Mouse (Mus musculus): ENCODE measurements at regions not wholly inside any gene's neighbourhood (a gene's known extent, or its start where the extent isn't known, plus 50 kb on each side); places are given as distances from the start of the nearest gene placed in this dataset.
A peak's percentile ranks its signal among the peaks of the same experiment; 100 is the strongest.

DNA sequence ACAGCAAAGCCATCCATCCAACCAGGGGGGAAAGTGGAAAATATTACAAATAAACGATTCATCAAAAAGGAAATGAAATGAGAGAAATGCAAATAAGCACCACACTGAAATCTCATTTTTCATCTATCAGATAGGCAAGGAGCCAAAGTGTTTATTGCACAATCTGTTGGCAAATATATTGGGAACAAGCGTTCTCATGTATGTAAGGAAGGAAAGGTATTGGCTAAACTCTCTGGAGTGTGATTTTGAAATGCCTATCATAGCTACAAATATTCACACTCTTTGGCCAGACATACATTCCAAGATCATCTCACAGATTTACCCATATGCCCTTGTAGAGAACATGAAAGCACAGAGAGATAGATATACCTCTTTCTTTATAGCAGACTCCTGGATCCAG, 90.6 kb upstream of the Ppp1r12a start:
- Histone ChIP-seq H3K4me3 (no peak overlapping the region), H3K9me3 (no peaks in the 10 kb centered on the region), H3K4me2 (replicated peaks) (no peak overlapping the region), H3K27ac (no peak overlapping the region), H3K4me1 (no peaks in the 10 kb centered on the region), H3K27me3 (replicated peaks) (no peaks in the 10 kb centered on the region), H3K9ac (no peak overlapping the region), H3K36me3 (no peaks in the 10 kb centered on the region)
- WGBS, result 89% methylated on average over 2 of the region's 2 CpGs
- ATAC-seq (ENCODE audit: low FRiP score, low read depth), result no peak

DNA sequence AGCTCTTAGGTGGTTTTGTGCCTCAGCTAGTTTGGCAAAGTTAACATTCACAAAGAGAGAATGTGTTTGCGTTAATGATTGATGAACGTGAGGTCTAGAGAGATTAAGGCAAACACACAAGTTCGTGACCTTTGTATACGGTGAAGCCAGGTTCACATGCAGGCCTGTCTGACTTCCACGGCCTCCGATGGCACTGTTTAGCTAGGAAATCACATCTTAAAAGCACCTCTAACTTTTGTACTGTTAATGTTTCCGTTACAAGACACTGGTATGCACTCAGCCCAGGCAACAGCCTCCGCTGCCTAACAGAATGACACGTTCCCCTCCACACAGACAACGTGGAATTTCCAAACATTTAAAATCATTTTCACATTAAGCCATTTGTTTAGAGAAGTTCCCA, 94.3 kb upstream of the Ppp1r12a start:
- Histone ChIP-seq H3K9ac (no peak overlapping the region), H3K4me2 (replicated peaks) (no peak overlapping the region), H3K4me3 (no peak overlapping the region), H3K36me3 (no peaks in the 10 kb centered on the region), H3K9me3 (no peaks in the 10 kb centered on the region), H3K4me1 (no peaks in the 10 kb centered on the region), H3K27ac (no peak overlapping the region), H3K27me3 (replicated peaks) (no peaks in the 10 kb centered on the region)
- no peak for ATAC-seq (ENCODE audit: low FRiP score, low read depth)
- WGBS, result 66% methylated on average over 10 of the region's 10 CpGs

DNA sequence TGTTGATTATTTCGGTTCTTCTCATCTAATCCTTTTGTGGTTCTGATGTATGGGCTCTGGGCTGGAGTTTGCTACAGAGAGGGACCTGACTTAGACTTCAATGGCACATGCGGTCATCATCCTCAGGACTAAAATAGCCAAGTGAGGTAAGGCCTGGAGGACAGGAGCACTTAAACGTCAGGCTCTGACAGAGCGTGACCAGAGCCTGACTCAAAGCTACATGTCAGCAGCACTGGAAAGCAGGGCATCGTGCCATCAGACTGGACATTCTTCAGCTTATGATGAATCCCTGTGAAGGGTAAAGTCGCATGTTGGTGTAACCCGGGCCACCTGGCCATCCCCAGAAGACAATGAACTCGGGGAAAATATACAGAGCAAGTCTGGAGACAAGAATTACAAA, 95.8 kb upstream of the Ppp1r12a start:
- H3K27me3 ChIP-seq (replicated peaks), result no peaks in the 10 kb centered on the region
- no peak overlapping the region for H3K27ac ChIP-seq
- no peaks in the 10 kb centered on the region; the same call in 1 of the 2 replicates for H3K4me1 ChIP-seq
- no peak overlapping the region for H3K9ac ChIP-seq
- no peak for ATAC-seq (ENCODE audit: low FRiP score, low read depth)
- H3K4me2 ChIP-seq (replicated peaks), result no peak overlapping the region
- no peak overlapping the region for H3K4me3 ChIP-seq
- no peaks in the 10 kb centered on the region for H3K36me3 ChIP-seq
- WGBS, result 85% methylated on average over 8 of the region's 8 CpGs
- H3K9me3 ChIP-seq, result no peaks in the 10 kb centered on the region

DNA sequence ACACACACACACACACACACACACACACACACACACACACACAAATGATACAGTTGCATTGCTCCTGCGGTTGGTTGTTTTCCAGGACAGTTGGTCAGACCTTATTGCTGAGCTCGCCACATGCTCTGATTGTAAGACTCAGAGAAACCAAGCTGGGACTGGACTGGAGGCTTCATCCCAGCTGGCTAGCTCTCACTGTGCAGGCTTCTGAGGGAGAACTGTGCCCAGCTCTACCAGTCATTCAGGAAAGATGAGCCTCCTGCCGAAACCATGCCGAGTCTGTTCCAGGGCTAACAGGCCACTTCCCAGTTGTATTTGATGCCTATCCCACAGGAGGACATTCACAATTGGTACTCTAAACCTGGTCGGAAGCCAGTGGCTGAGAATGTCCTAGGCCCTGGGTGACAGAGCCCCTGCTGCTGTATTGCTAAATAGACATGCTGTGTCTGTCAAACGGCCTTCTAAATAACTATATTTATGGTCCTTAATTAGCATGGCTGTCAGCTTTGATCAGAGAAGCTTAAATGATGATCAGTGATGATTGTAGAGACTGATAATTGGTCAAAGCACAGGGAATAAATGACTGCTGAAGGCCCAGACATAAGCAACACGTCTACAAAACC, 100.1 kb upstream of the Ppp1r12a start:
- ATAC-seq (ENCODE audit: low FRiP score, low read depth), result peak; percentile 79
- H3K27me3 ChIP-seq (replicated peaks), result no peaks in the 10 kb centered on the region
- no peaks in the 10 kb centered on the region for H3K36me3 ChIP-seq
- H3K27ac ChIP-seq, result no peak overlapping the region
- 26% methylated on average over 7 of the region's 7 CpGs for WGBS
- H3K9ac ChIP-seq, result no peak overlapping the region
- H3K9me3 ChIP-seq, result no peaks in the 10 kb centered on the region
- no peak overlapping the region for H3K4me2 ChIP-seq (replicated peaks)
- H3K4me1 ChIP-seq, result no peaks in the 10 kb centered on the region; the same call in 1 of the 2 replicates
- no peak overlapping the region for H3K4me3 ChIP-seq

DNA sequence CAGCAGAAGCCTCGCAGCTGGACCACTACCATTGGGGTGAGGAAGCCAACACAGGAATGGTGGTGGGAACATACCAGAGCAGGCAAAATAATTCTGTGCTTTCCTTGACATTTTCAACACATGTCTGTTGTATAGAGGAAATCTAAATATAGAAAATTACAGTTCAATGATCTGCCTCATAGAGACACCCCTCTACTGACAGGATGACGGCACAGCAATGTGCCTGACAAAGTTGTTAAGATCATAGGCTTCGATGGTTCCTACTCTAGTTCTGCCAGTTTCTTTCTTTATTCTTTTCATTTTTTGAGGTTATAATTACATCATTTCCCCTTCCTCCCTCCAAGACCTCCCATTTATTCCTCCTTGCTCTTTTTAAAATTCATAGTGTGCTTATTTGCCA, 101.4 kb upstream of the Ppp1r12a start:
- 82% methylated on average over 3 of the region's 3 CpGs for WGBS
- H3K27me3 ChIP-seq (replicated peaks), result no peaks in the 10 kb centered on the region
- ATAC-seq (ENCODE audit: low FRiP score, low read depth), result no peak

DNA sequence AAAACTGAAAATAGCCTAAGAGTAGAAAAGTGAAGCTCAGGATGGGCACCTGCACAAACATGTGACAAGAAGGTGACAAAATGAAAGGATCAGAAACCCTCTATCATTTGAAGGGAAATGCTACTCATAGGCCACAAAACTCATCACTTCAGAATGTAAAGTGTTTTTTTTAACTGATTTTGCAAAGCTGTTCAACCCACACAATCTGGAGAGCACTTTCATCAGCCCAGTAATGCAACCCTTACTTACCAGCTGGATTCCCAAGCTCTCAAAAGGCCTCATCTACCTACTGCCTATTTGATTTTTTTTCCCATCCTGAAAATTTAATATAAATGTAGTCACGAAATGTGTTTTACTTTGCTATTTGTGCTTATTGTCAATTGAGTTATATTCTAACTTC, 110.4 kb upstream of the Ppp1r12a start:
- no peaks in the 10 kb centered on the region for H3K27me3 ChIP-seq (replicated peaks)
- no peak overlapping the region for H3K9ac ChIP-seq
- no peak overlapping the region for H3K27ac ChIP-seq
- no peak overlapping the region for H3K4me3 ChIP-seq
- H3K4me2 ChIP-seq (replicated peaks), result no peak overlapping the region
- no peaks in the 10 kb centered on the region for H3K9me3 ChIP-seq
- 98% methylated on average over 1 of the region's 1 CpGs for WGBS
- no peak for ATAC-seq (ENCODE audit: low FRiP score, low read depth)
- no peaks in the 10 kb centered on the region for H3K36me3 ChIP-seq
- H3K4me1 ChIP-seq, result no peaks in the 10 kb centered on the region

More for the DNA sequence above, 101.4 kb upstream of the Ppp1r12a start:
- no peak overlapping the region for H3K27ac ChIP-seq
- H3K4me3 ChIP-seq, result no peak overlapping the region
- H3K4me1 ChIP-seq, result no peaks in the 10 kb centered on the region; the same call in 1 of the 2 replicates
- no peaks in the 10 kb centered on the region for H3K36me3 ChIP-seq
- no peaks in the 10 kb centered on the region for H3K9me3 ChIP-seq
- H3K9ac ChIP-seq, result no peak overlapping the region
- H3K4me2 ChIP-seq (replicated peaks), result no peak overlapping the region

DNA sequence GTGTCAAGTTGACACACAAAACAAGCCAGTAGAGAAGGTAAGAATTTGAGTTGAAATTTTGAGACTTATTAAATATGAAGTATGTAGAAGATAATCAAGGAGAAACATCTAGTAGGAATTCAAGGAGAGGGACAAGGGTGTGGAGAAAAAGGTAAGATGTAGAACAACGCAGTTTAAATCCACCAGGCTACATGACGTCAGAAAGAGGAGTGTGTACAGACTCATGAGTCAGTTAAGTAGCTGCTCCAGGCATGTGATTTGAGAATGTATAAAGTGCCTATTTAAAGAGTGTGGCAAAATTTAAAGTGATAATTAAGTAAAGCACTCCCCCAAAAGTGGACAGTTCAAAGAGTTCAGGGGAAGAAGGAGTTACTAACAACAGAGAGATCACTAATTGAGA, 113.6 kb upstream of the Ppp1r12a start:
- Histone ChIP-seq H3K27ac (no peak overlapping the region), H3K4me1 (no peaks in the 10 kb centered on the region), H3K36me3 (no peaks in the 10 kb centered on the region), H3K9me3 (no peaks in the 10 kb centered on the region), H3K9ac (no peak overlapping the region), H3K4me3 (no peak overlapping the region), H3K27me3 (replicated peaks) (no peaks in the 10 kb centered on the region), H3K4me2 (replicated peaks) (no peak overlapping the region)
- ATAC-seq (ENCODE audit: low FRiP score, low read depth), result no peak
- 90% methylated on average over 2 of the region's 2 CpGs for WGBS

DNA sequence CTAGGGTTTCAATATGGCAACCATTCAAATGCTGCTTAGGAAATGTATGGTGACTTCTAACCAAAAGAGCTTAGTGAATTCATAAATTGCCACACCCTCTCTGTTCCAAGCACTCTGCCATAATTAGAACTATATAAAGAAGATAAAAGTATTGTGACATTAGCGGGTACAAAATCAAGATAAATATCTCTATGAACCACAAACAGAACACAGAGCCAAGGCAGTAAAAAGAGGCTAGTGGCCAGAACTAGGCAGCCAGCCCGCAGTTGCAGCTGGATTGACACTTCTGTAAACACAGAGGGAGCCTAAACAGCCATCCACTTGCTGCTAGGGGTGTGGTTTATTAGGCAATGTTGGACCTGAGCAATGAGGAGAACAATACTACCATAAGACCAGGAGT, 118.5 kb upstream of the Ppp1r12a start:
- Histone ChIP-seq H3K36me3 (no peaks in the 10 kb centered on the region), H3K4me2 (replicated peaks) (no peak overlapping the region), H3K27me3 (replicated peaks) (no peaks in the 10 kb centered on the region), H3K9me3 (no peaks in the 10 kb centered on the region), H3K27ac (no peak overlapping the region), H3K4me1 (no peaks in the 10 kb centered on the region), H3K4me3 (no peak overlapping the region), H3K9ac (no peak overlapping the region)
- ATAC-seq (ENCODE audit: low FRiP score, low read depth), result no peak
- 69% methylated on average over 2 of the region's 2 CpGs for WGBS

DNA sequence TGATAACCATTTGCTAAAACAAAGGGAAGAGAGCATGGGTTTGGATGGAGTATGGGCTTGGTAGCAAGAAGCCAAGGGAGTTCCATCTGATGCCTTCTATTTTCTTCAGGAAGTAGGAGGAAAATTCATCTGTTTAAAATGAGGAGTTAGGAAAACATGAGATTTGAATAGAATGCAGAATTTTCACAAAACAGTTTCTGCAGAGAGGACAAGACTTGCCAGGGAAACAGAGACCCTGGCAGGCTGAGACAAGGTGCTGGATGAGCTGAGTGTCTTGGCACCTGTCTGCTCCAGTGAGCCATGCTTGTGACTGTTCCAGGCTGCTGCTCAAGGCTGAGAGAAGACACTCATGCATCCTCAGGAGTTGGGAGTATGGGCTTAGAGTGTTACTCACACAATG, 122.0 kb upstream of the Ppp1r12a start:
- Histone ChIP-seq H3K4me2 (replicated peaks) (no peak overlapping the region), H3K27me3 (replicated peaks) (no peaks in the 10 kb centered on the region), H3K9ac (no peak overlapping the region), H3K4me1 (no peaks in the 10 kb centered on the region), H3K4me3 (no peak overlapping the region), H3K27ac (no peak overlapping the region), H3K9me3 (no peaks in the 10 kb centered on the region), H3K36me3 (no peaks in the 10 kb centered on the region)
- ATAC-seq (ENCODE audit: low FRiP score, low read depth), result no peak

DNA sequence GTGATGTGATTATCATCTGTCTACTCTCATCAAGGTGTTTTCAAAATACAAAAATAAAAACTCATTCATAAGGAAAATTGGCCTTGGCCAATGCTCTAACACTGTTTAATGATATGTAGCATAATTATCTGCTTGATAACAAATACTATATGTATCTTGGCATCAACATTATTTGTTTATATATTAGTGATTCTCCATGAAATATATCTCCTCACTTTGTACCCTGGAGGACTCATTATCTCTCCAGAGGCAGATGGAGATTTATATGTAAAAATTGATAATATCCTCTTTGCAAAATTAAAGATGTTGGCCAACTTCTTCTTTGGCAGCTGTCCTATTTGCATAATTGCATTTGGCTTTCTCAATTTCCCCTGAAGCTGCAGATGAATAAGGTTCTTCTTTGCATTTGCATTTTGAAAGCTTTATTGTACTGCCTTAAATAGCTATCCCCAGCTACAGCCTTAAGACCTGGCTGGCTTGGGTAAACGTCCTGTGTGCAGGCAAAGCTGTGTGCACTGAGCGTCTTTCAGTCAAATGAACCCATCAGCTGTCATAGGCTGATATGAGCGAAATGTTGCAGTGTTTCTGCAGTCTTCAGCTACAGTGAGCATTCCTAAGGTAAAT, 124.7 kb upstream of the Otogl start:
- H3K9ac ChIP-seq, result no peak overlapping the region
- no peaks in the 10 kb centered on the region for H3K9me3 ChIP-seq
- no peaks in the 10 kb centered on the region for H3K27me3 ChIP-seq (replicated peaks)
- no peak overlapping the region for H3K4me3 ChIP-seq
- H3K4me2 ChIP-seq (replicated peaks), result no peak overlapping the region
- H3K27ac ChIP-seq, result no peak overlapping the region
- no peaks in the 10 kb centered on the region for H3K36me3 ChIP-seq
- 0 out of 2 replicates have a peak, but pooled peaks have one; percentile 65 for ATAC-seq (ENCODE audit: low FRiP score, low read depth)
- WGBS, result 56% methylated on average over 3 of the region's 3 CpGs
- no peaks in the 10 kb centered on the region for H3K4me1 ChIP-seq

DNA sequence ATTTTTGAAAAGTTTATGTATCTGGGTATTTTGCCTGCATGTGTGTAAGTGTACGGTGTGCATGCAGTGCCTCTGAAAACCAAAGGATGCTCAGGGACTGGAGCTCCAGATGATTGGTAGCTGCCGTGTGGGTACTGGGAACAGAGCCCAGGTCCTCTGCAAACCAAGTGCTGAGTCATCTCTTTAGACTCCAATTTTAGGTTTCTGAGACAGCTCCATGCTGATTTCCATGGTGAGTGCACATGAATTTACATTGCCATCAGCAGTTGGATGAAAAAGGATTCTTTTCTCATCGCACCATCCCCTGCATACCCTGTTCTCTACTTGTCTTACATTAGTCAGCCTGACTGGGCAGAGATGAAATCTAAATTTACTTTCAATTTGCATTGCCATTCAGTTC, 122.1 kb upstream of the Otogl start:
- ATAC-seq (ENCODE audit: low FRiP score, low read depth), result no peak
- Histone ChIP-seq H3K27me3 (replicated peaks) (no peaks in the 10 kb centered on the region), H3K27ac (no peak overlapping the region), H3K4me3 (no peak overlapping the region), H3K36me3 (no peaks in the 10 kb centered on the region), H3K9ac (no peak overlapping the region), H3K9me3 (no peaks in the 10 kb centered on the region), H3K4me1 (no peaks in the 10 kb centered on the region), H3K4me2 (replicated peaks) (no peak overlapping the region)
- WGBS, result 94% methylated on average over 3 of the region's 3 CpGs

DNA sequence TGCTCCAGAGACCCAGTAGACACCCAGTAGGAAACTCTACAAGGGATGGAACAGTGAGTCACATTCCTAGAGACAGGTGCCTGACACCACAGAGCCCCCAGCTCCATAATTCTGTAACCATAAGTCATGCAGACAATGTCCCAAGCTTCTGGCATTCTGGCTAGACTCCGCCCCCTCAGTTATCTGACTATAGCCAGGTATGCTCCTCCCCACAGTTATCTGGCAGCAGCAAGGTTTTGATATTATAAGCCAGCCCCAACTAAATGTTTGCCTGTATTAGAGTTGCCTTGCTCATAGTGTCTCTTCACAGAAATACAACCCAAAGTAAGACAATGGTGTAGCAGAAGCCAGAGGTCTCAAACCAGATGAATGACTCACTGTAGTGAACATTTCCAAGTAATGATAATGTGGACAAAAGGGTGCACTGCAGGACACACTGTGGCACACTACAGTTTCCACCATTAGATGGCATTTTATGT, 121.4 kb upstream of the Otogl start:
- no peak overlapping the region for H3K9ac ChIP-seq
- H3K27me3 ChIP-seq (replicated peaks), result no peaks in the 10 kb centered on the region
- no peaks in the 10 kb centered on the region for H3K9me3 ChIP-seq
- no peak overlapping the region for H3K4me2 ChIP-seq (replicated peaks)
- no peaks in the 10 kb centered on the region for H3K4me1 ChIP-seq
- no peaks in the 10 kb centered on the region for H3K36me3 ChIP-seq
- no peak overlapping the region for H3K4me3 ChIP-seq
- no peak overlapping the region for H3K27ac ChIP-seq
- ATAC-seq (ENCODE audit: low FRiP score, low read depth), result no peak
- WGBS, result 93% methylated on average over 1 of the region's 1 CpGs

DNA sequence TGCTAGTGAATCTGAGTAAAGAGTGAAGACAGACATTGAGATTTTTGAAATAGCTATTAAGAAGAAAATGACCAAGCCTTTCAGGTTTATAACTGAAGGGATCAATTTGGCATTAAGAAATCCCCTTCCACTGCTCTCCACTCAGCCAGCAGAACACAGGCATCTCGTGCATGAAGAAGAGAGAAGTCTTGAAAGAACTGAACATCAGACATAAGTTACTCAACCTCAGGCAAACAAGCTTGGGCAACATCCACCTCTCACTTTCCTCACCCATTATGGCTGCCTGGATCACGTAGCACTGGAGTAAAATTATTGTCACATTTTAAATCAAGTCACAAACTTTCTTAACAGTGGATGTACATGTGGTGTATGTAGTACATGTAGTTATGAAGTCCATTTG, 115.6 kb upstream of the Otogl start:
- no peak for ATAC-seq (ENCODE audit: low FRiP score, low read depth)
- WGBS, result 85% methylated on average over 2 of the region's 2 CpGs

More for the DNA sequence above, 115.6 kb upstream of the Otogl start:
- Histone ChIP-seq H3K9ac (no peak overlapping the region), H3K4me1 (no peaks in the 10 kb centered on the region), H3K4me2 (replicated peaks) (no peak overlapping the region), H3K4me3 (no peak overlapping the region), H3K36me3 (no peaks in the 10 kb centered on the region), H3K27me3 (replicated peaks) (no peaks in the 10 kb centered on the region), H3K9me3 (no peaks in the 10 kb centered on the region), H3K27ac (no peak overlapping the region)

Measured in neural tube, embryonic 12.5 days (tissue).